Mouse (Mus musculus) G1E (cell line): ENCODE data around the gene 1700037C18Rik.

ENCODE experiments used
- CTCF ChIP-seq: IDR thresholded peaks from 2 replicates; pipeline ENCODE4 v1.5.1; 2012; ENCODE audit warnings: low read depth, low read length, inconsistent platforms, mixed read lengths
- GATA1 ChIP-seq: IDR thresholded peaks from 2 replicates; pipeline ENCODE4 v1.6.1; 2012; ENCODE audit warnings: borderline replicate concordance, low read length, inconsistent platforms, mixed read lengths
- GATA2 ChIP-seq: IDR thresholded peaks from 2 replicates; pipeline ENCODE4 v1.6.1; 2012; ENCODE audit warnings: low read depth, low read length, inconsistent platforms, borderline replicate concordance
- POLR2AphosphoS5 ChIP-seq: IDR thresholded peaks from 2 replicates; pipeline ENCODE4 v1.6.1; 2012; ENCODE audit warnings: low read depth, low read length, inconsistent platforms; ENCODE audit not compliant: insufficient replicate concordance
- TAL1 ChIP-seq: conservative IDR thresholded peaks from 2 replicates; pipeline ENCODE4 v1.6.1; 2012; ENCODE audit warnings: low read depth, low read length, inconsistent platforms, mixed read lengths

DNA sequence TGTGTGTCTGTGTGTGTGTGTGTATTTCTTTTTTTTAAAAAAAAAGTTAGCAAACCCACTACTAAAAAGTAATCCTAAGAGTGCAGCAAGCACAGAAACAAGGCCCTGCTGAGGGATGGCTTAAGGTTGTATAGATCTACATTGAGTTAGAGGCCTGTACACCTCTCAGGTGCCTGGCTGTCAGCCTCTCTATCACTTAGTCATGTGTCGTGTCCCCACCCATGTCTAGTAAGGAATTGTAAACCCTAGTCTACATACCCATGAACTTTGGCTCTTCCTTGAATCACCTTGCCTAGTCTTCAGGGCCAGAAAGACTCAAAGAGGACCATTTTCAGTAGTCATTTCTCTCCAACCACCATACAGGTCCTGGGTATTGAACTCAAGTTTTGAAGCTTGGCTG, 11.9 kb downstream of the 1700037C18Rik start:
- no peak for TF ChIP-seq CTCF
- TF ChIP-seq GATA1: no peak
- TF ChIP-seq TAL1: no peak
- TF ChIP-seq GATA2: no peak
- no peak for TF ChIP-seq POLR2AphosphoS5
